Mouse (Mus musculus) testis, adult 2 months (tissue): ENCODE results near the gene Coro1a.

Experiments
- CTCF ChIP-seq: fragments of 200-500 bp; IDR thresholded peaks from 2 replicates; pipeline ENCODE4 v1.5.1; 2012; ENCODE audit warnings: low read depth, mild to moderate bottlenecking, inconsistent platforms, low read length, moderate library complexity; ENCODE audit not compliant: control insufficient read depth, insufficient read depth, insufficient replicate concordance
- POLR2A ChIP-seq: fragments of 200-500 bp; IDR thresholded peaks from 2 replicates; pipeline ENCODE4 v1.6.1; 2012; ENCODE audit warnings: low read depth, mild to moderate bottlenecking, inconsistent platforms, low read length, moderate library complexity; ENCODE audit not compliant: control insufficient read depth

DNA sequence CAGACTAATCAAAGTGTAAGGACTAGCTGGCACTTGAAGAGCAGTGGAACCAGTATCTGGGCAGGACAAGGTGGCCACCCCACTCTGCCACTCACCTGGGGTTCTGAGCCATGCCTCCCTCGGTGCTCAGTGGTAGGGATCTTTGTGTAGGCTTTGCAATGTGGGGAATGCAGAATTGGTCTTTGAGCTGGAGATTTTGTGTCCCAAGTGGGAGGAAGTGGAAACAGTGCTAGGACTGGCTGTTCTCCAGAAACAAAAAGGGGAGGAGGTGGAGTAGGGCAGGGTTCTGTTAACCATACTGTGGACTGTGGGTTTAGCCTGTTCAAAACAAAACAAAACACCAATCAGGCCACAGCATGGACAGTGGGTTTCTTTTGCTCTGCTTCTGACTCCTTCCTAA is 31.4 kb downstream of the Coro1a start, which contains the start of gene Sult1a1:
- TF ChIP-seq POLR2A = no peak
- no peak for TF ChIP-seq CTCF
